Mouse (Mus musculus): ENCODE data around the gene Ccdc50.

DNA sequence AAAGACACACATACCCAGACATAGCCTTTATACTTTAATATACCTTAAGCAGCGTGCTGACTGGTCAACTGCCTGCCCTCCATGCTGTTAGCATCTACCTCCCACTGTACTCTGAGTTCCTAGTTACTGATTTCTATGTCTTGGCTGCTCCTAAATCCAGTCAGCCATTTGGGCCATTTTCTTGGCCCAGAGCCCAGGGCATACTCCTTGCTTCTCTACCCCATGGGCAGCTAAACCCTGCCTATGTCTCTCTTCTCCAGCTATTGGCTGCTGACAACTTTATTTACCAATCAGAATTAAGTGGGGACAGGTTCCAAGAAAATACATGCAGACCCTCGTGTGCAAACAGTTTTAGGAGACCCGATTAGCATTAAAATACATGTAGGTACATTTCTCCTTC, 64.7 kb downstream of the Ccdc50 start:
- TF ChIP-seq CTCF (IDR thresholded peaks at IDR 0.05; ENCODE audit: extremely low read depth, insufficient read length, insufficient replicate concordance, low read depth, low read length) (no peak), POLR2A (IDR thresholded peaks at IDR 0.05; ENCODE audit: low read depth, low read length) (no peak)
